Mouse (Mus musculus): Measurements from ENCODE around the gene Ccdc158.

Gene Ccdc158

GRCm38 (mm10) chr5:92688124-92688523 is 13.1 kb upstream of the Ccdc158 start:
- no peak for DNase-seq (ENCODE audit: low spot score in 2 of 2)

DNA sequence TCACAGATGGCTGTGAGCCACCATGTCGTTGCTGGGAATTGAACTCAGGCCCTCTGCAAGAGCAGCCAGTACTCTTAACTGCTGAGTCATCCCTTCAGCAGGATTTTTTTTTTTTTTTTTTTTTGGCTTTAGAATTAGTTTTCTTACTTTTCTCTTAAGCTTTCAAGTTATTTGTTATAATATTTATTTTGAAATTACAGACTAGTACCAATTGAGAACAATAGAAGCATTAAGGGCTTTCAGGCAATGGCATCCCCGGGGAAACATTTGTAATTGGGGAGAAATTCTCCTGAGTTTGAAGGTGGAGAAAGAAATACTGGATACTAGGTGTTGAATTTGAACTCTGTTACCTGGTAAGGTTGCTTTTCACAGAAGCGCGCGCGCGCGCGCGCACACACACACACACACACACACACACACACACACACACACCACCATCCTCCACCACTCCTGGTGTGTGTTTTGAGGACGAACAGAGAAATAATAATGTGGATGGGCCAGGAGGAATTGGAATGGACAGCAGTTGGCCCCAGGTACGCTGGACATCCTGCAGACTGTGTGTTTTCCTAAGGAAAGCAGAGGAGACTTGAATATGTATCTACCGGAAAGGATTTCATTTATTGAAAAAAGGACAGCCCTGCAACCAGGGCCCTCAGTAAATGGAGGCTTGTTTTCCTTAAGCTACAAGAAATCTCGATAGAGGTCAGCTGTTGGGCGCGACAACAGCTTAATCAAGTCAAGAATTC is 9.8 kb upstream of the Ccdc158 start:
- no peak for DNase-seq (ENCODE audit: low spot score in 2 of 2)

GRCm38 (mm10) chr5:92683871-92684475 is 8.9 kb upstream of the Ccdc158 start:
- DNase-seq (ENCODE audit: low spot score in 2 of 2): no peak

DNA sequence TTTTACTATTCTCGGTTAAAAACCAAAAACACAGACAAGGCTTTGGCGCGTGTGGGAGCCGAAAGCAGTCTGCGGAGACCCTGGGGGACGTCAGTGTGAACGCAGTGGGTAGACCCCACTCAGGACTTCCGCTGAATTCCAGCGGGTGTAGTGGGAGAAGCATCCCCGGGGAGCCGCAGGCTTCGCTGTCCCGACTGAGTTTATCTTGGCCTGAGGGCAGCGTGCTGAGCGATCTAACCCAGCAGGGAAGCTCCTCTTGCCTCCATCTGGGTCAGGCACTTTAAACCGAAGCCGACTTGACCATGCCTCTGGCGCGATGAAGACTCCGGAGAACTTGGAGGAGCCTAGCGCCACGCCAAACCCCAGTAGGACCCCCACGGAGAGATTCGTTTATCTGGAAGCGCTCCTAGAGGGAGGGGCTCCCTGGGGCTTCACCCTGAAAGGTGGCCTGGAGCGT is 8.3 kb upstream of the Ccdc158 start, which contains the start of gene Shroom3:
Shroom3 (plus strand) TSS at position 85 of the 457 bp plus-strand sequence.
- DNase-seq (ENCODE audit: low spot score in 2 of 2): no peak

DNA sequence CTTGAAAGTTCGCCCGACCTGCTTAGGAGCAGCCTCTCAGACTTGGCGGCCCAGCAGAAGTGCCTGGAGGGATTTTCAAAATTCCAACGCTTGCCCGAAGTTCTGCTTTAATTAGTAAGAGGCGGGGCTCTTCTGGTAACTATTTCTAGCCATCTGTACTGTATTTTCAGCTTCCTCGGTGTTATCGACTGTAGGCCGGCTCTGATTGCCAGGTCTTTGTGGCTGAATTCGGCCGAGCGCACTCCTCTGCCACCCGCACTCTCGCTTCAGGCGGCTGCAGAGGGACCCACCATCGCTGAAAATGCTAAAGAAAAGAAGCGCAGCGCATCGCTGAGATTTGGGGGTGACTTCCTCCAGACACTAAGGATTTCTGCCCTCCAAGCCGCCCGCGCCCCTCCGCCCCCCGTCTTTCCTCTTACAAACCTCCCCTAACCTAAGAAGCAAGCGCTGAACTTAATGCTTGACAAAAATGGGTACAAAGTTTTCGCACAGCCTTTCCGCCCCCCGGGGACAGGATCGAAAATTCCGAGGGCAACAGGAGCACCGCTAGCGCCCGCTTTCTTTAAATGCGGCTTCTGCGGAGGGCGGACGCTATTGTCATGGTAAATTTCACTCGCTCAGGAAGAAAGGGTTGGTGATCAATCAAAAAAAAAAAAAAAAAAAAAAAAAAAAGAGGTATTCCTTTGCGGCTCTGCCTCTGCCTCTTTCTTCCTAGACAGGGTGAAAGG is 7.7 kb upstream of the Ccdc158 start:
- DNase-seq (ENCODE audit: low spot score in 2 of 2): no peak

- DNase-seq (ENCODE audit: low spot score in 2 of 2): no peak
Measured at GRCm38 (mm10) chr5:92681861-92682260, 6.8 kb upstream of the Ccdc158 start.

- no peak for DNase-seq (ENCODE audit: low spot score in 2 of 2)
Measured at GRCm38 (mm10) chr5:92679441-92679840, 4.4 kb upstream of the Ccdc158 start.

DNA sequence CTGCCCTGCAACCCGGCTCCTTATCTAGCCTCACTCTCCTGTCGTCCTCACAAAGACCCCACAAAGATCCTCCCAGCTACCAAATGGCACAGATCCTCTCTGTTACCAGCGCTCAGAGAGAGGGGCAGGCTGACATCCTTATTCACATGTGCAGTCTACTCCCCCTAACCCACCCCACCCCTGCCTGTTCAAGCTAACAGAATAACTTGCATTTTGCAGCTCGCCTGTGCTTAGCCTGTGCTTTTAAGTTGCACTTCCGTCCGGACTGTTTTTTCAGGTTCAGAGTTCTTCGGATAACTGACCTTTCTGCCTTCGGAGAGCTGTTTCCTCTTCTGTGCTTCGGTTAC is 476 bp upstream of the Ccdc158 start:
- no peak for DNase-seq (ENCODE audit: low spot score in 2 of 2)

DNA sequence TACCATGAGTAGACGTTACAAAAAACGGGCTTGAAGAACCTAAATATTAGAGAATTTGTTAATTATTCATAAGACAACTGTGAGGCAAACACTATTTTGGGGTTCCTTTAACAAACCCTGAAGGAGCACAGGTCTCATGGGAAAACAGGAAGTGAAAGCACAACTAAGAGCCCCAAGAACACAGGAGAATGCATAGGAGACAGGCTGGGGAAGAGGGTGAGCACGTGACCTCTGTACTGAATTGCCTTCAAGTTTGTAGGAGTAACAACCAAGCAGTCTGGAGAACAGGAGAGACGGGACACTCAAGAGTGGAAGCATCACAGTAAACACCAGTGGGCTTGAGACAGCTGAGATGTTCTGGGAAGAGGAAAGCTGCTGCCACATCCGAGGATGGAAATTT is 8.2 kb downstream of the Ccdc158 start:
- no peak for DNase-seq (ENCODE audit: low spot score in 2 of 2)

DNA sequence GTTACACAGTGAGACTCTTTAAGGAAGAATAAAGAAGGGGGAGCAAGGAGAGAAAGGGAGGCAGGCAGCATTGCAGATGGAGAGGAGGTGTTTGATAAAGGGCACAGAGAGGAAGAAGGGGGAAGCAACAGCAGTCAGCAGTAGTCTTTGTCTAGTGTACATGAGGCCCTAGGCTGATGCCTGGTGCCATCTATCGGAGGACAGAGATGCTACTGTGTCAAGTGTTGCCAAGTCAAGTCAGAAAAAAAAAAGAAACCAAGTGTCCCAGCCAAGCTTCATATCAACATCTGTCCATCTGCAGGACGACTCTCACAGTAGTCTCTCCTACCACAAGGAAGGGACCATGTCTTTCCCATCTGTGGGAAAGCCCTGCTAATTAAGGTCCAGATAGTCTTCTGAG is 10.8 kb downstream of the Ccdc158 start:
- DNase-seq (ENCODE audit: low spot score in 2 of 2): no peak

DNA sequence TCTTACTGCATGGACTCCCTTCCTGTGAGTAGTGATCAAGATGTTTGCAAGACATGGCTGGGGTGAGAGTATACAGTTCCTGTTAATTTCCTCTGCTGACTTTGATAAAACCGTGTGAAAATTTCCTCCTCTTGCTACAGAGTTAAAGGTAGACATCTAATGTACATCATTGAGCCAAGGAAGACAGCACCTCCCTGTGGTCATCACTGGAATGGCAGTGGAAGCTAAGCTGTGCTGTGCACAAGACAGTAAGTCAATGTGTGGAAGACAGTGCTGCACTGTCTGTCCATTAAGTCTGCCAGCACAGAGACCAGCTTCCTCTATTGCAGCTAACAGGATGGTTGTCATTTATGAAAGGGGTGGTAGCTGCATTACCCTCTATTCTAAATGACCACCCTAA is 18.8 kb downstream of the Ccdc158 start:
- peak; percentile 53 to 69 for DNase-seq (ENCODE audit: low spot score in 2 of 2)

DNA sequence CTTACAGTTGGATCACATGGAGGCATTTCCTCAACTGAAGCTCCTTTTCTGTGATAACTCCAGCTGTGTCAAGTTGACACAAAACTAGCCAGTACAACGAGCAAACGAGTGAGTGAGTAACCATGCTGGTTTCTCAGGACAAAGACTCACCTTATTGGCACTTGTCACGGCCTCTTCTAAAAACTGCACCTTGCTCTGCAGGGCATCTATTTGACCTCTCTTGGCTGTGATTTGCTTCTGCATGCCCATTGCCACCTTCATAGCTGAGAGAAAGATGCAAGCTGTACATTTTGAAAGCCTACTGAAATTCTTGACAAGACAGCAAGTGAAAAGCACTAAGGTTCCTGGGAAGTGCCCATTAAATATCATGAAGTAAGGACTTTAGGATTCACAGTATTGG is 34.2 kb downstream of the Ccdc158 start:
- DNase-seq (ENCODE audit: low spot score in 2 of 2): no peak

DNA sequence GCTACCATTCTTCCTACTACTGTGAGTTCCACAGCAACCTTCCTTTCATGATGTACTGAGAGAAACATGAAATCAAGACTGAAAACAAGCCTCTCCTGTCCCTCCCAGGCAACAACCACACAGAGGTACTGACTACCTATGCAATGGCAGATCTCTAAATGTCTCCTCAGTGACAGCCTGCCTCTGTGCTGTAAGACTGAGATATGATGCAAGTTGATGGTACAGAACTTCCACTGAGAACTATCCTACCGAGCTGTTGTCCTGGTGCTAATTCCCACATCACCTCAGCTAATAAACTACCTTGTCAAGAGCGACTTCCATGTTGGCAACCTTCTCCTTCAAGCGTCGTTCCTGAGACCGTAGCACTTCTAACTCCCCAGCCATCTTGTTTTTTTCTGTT is 39.2 kb downstream of the Ccdc158 start:
- no peak for DNase-seq (ENCODE audit: low spot score in 2 of 2)

- no peak for DNase-seq (ENCODE audit: low spot score in 2 of 2)
Measured at GRCm38 (mm10) chr5:92634916-92635315, 40.2 kb downstream of the Ccdc158 start.

GRCm38 (mm10) chr5:92633526-92633925 is 41.5 kb downstream of the Ccdc158 start:
- no peak for DNase-seq (ENCODE audit: low spot score in 2 of 2)

DNA sequence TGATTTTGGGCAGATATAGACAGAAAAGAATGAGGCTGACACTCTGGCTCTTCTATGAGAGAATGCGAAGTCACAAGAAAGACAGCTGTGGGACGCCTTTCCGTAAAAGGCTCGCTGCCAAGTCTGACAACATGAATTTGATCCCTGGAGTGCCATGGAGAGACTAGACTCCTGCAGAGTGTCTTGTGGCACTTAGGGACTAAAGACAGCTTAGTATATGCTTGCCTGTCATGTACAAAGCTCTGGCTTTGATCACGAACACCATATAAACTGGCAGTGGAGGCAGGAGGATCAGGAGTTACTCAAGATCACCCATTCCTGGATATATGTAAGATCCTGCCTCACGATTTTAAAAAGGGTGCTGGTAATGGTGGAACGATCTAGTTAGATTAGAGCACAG is 47.2 kb downstream of the Ccdc158 start:
- no peak for DNase-seq (ENCODE audit: low spot score in 2 of 2)

DNA sequence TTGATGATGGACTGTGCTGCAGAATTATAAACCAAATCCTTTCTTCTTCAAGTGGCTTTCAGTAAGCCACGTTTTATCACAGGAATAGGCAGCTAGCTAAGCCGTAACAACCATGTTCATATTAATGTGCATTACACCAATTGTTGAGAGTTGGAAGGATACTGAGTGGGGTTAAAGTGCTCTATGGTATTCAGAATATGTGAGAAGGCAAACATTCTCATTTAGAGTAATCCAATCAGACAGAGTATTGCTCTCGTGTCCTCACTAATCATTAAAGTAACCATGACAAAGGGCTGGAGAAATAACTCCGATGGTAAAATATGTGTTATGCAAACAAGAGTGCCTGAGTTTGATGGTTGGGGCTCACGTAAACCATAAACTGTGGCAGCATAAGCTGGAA is 53.2 kb downstream of the Ccdc158 start:
- DNase-seq (ENCODE audit: low spot score in 2 of 2): no peak

DNA sequence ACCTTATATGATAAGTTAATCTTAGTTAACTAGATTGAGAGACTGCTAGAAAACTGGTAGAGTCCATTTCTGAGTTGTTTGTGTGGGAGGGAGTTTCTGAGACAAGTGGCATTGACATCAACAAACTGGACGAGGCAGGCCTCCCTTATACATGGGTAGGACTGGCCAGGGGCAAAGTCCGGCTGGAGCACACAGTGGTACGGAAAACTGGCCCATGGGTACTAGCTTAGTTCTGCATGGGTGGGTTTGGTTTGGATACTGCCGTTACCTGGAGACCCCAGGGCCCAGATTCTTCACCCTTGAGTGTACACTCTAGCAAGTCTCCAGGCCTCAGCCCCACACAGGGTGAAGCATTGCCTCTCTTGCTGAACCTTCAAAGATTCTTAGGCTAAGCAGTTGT is 62.3 kb downstream of the Ccdc158 start:
- DNase-seq (ENCODE audit: low spot score in 2 of 2): no peak

GRCm38 (mm10) chr5:92607492-92608229 is 67.4 kb downstream of the Ccdc158 start:
- no peak for DNase-seq (ENCODE audit: low spot score in 2 of 2)

DNA sequence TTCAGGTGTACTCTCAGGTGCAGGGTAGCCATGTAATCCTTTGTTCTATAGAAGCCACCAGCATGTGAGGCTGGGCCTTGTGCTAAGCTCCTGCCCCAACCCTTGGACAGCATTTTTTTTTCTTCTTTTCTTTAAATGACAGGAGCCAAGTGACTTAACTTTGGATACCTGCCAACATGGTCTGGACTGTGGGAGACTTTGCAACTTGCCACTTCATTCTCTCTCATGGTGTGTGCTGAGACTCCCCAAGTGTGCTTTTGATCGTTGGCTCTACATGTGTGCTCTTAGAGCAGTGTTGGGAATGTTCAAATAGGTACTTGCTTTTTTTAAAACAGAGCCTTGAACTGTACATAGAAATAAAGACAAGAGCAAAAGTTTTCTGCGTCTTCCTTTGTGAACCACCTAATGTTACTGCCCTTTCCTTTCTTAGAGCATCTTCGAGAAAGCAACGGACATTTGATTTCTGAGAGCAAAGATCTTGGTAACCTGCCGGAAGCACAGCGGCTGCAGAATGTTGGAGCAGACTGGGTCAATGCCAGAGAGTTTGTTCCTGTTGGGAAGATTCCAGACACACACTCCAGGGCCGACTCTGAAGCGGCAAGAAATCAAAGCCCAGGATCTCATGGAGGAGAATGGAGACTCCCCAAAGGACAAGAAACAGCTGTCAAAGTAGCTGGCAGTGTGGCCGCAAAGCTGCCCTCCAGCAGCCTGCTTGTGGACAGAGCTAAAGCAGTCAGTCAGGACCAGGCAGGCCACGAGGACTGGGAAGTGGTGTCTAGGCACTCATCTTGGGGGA is 70.4 kb downstream of the Ccdc158 start:
- DNase-seq (ENCODE audit: low spot score in 2 of 2): no peak
